Mouse (Mus musculus): ENCODE results near the gene Ccr10.

The Ccr10 gene

GRCm38 (mm10) chr11:101154648-101155047 is 20.6 kb downstream of the Ccr10 start:
- DNase-seq (ENCODE audit: low read depth, low spot score), result no peak

- DNase-seq (ENCODE audit: low read depth, low spot score), result no peak
Measured at GRCm38 (mm10) chr11:101152825-101153224, 22.4 kb downstream of the Ccr10 start.

GRCm38 (mm10) chr11:101151063-101151462 is 24.2 kb downstream of the Ccr10 start:
- no peak for DNase-seq (ENCODE audit: low read depth, low spot score)

GRCm38 (mm10) chr11:101149178-101150105 is 25.8 kb downstream of the Ccr10 start:
- DNase-seq (ENCODE audit: low read depth, low spot score), result no peak

- no peak for DNase-seq (ENCODE audit: low read depth, low spot score)
Measured at GRCm38 (mm10) chr11:101148751-101149150, 26.5 kb downstream of the Ccr10 start.

- DNase-seq (ENCODE audit: low read depth, low spot score), result no peak
Measured at GRCm38 (mm10) chr11:101146377-101146776, 28.9 kb downstream of the Ccr10 start.

GRCm38 (mm10) chr11:101143338-101144225 is 31.7 kb downstream of the Ccr10 start:
- no peak for DNase-seq (ENCODE audit: low read depth, low spot score)

GRCm38 (mm10) chr11:101142215-101142967 is 32.9 kb downstream of the Ccr10 start:
- DNase-seq (ENCODE audit: low read depth, low spot score), result no peak

GRCm38 (mm10) chr11:101141088-101141487 is 34.2 kb downstream of the Ccr10 start:
- no peak for DNase-seq (ENCODE audit: low read depth, low spot score)

GRCm38 (mm10) chr11:101140164-101140819 is 35.0 kb downstream of the Ccr10 start:
- DNase-seq (ENCODE audit: low read depth, low spot score), result no peak

- peak; percentile 51 for DNase-seq (ENCODE audit: low read depth, low spot score)
Measured at GRCm38 (mm10) chr11:101138536-101139181, 36.6 kb downstream of the Ccr10 start.

- no peak for DNase-seq (ENCODE audit: low read depth, low spot score)
Measured at GRCm38 (mm10) chr11:101137000-101137399, 38.2 kb downstream of the Ccr10 start.

GRCm38 (mm10) chr11:101134217-101134865 is 40.9 kb downstream of the Ccr10 start:
- no peak for DNase-seq (ENCODE audit: low read depth, low spot score)

- DNase-seq (ENCODE audit: low read depth, low spot score), result no peak
Measured at GRCm38 (mm10) chr11:101133037-101133436, 42.2 kb downstream of the Ccr10 start.

- peak; percentile 41 for DNase-seq (ENCODE audit: low read depth, low spot score)
Measured at GRCm38 (mm10) chr11:101131701-101132100, 43.5 kb downstream of the Ccr10 start.

- no peak for DNase-seq (ENCODE audit: low read depth, low spot score)
Measured at GRCm38 (mm10) chr11:101131187-101131586, 44.1 kb downstream of the Ccr10 start.

GRCm38 (mm10) chr11:101130056-101130756 is 45.0 kb downstream of the Ccr10 start:
- DNase-seq (ENCODE audit: low read depth, low spot score), result no peak

- no peak for DNase-seq (ENCODE audit: low read depth, low spot score)
Measured at GRCm38 (mm10) chr11:101128996-101129577, 46.2 kb downstream of the Ccr10 start.

GRCm38 (mm10) chr11:101127075-101127474 is 48.2 kb downstream of the Ccr10 start:
- no peak for DNase-seq (ENCODE audit: low read depth, low spot score)

Measured in retina, postnatal 7 days (tissue).